Mouse (Mus musculus) intestine, embryonic 14.5 days (tissue): ENCODE data around the gene Uba3. TPM values are rescaled to one million over a fixed set of nuclear protein-coding genes. Genes with fewer than 3 reads are reported as not detected.

Experiments used
- ATAC-seq: fragments of 200-750 bp; cut with Nextera tagmentation; replicated peaks from 2 replicates; pipeline ENCODE4 v1.8.0; 2017; ENCODE audit warnings: low read depth, moderate number of reproducible peaks, moderate TSS enrichment, moderate library complexity; ENCODE audit not compliant: low FRiP score, low TSS enrichment
- DNase-seq: peaks from one replicate; pipeline ENCODE4 v3.0.0-alpha.2; 2018; ENCODE audit warnings: low spot score
- H3K27ac ChIP-seq: fragments of 300-500 bp; sonication (generic); 2 replicates; pipeline ENCODE4 v1.5.1; 2014; ENCODE audit warnings: low read depth, mild to moderate bottlenecking, control low read depth
- H3K27me3 ChIP-seq: fragments of 300-500 bp; sonication (generic); replicated peaks from 2 replicates; pipeline ENCODE4 v1.6.1; 2014; ENCODE audit warnings: low read length, control low read depth; ENCODE audit not compliant: control insufficient read depth, insufficient read depth
- H3K36me3 ChIP-seq: fragments of 300-500 bp; sonication (generic); 2 replicates; pipeline ENCODE4 v1.6.1; 2014; ENCODE audit warnings: low read length, control low read depth; ENCODE audit not compliant: control insufficient read depth, insufficient read depth
- H3K4me1 ChIP-seq: fragments of 300-500 bp; sonication (generic); replicated peaks from 2 replicates; pipeline ENCODE4 v1.6.1; 2014; ENCODE audit warnings: low read length, control low read depth, mixed read lengths; ENCODE audit not compliant: control insufficient read depth, insufficient read depth
- H3K4me2 ChIP-seq: fragments of 300-500 bp; sonication (generic); 2 replicates; pipeline ENCODE4 v1.6.1; 2014; ENCODE audit warnings: low read length
- H3K4me3 ChIP-seq: fragments of 300-500 bp; sonication (generic); 2 replicates; pipeline ENCODE4 v1.5.1; 2014; ENCODE audit warnings: low read depth, low read length, control low read depth, mixed read lengths
- H3K9ac ChIP-seq: fragments of 300-500 bp; sonication (generic); 2 replicates; pipeline ENCODE4 v1.6.1; 2014; ENCODE audit warnings: mild to moderate bottlenecking, low read length
- H3K9me3 ChIP-seq: fragments of 300-500 bp; sonication (generic); 2 replicates; pipeline ENCODE4 v1.6.1; 2016; ENCODE audit warnings: low read length, control low read depth; ENCODE audit not compliant: control insufficient read depth
- WGBS: fragments of 180-500 bp; shearing (Covaris S2); extraction: QIAGEN DNeasy Blood & Tissue Kit; methylation state at CpG from one replicate; pipeline ENCODE4 v1.1.7; 2014; 5-methylcytosine and 5-hydroxymethylcytosine counted together
- polyA plus RNA-seq: library from polyadenylated mRNA; unstranded; fragments of >200 nt; fragmentation: Nextera tagmentation; extraction: Ambion mirVana; gene quantifications from 2 replicates; pipeline ENCODE4 v1.2.1, GENCODE M21; 2014

Gene Uba3
- polyA plus RNA-seq, 1 experiment from 2014 or later, result 64.8 TPM

- Histone ChIP-seq H3K27ac (no peak overlapping the region), H3K4me2 (no peak overlapping the region), H3K4me3 (no peak overlapping the region), H3K36me3 (no peaks in the 10 kb centered on the region), H3K9me3 (no peaks in the 10 kb centered on the region), H3K9ac (no peak overlapping the region), H3K4me1 (peaks cover 16% of the 10 kb centered on the region), H3K27me3 (no peaks in the 10 kb centered on the region)
- 76% methylated on average over 4 of the region's 4 CpGs for WGBS
- ATAC-seq (no peak), DNase-seq (no peak)
Observed at GRCm38 (mm10) chr6:97207085-97207484, 1.6 kb upstream of the Uba3 start.

- H3K27ac ChIP-seq, result peak overlapping the region; percentile 86
- H3K4me1 ChIP-seq, result peaks cover 9% of the 10 kb centered on the region; the same call in 1 of the 2 replicates
- peak overlapping the region; percentile 96 for H3K9ac ChIP-seq
- under 1% methylated on average over 15 of the region's 16 CpGs for WGBS
- peaks cover 14% of the 10 kb centered on the region for H3K36me3 ChIP-seq
- ATAC-seq (peak; percentile 68), DNase-seq (peak; percentile 75)
- peak overlapping the region; percentile 60 for H3K4me2 ChIP-seq
- H3K9me3 ChIP-seq, result no peaks in the 10 kb centered on the region
- H3K27me3 ChIP-seq, result no peaks in the 10 kb centered on the region
- peak overlapping the region; percentile 98 for H3K4me3 ChIP-seq
Observed at GRCm38 (mm10) chr6:97204952-97205351, 495 bp downstream of the Uba3 start.

GRCm38 (mm10) chr6:97204252-97204869 is 1.1 kb downstream of the Uba3 start:
- Histone ChIP-seq H3K27ac (no peak overlapping the region), H3K27me3 (no peaks in the 10 kb centered on the region), H3K4me1 (peaks cover 8% of the 10 kb centered on the region; the same call in 1 of the 2 replicates), H3K9me3 (no peaks in the 10 kb centered on the region), H3K4me2 (peak overlapping the region; percentile 60), H3K4me3 (peak overlapping the region; percentile 98), H3K36me3 (peaks cover 14% of the 10 kb centered on the region), H3K9ac (peak overlapping the region; percentile 96)
- WGBS, result 9% methylated on average over 9 of the region's 9 CpGs
- DNase-seq, result no peak
- no peak for ATAC-seq

GRCm38 (mm10) chr6:97202477-97202876 is 3.0 kb downstream of the Uba3 start:
- DNase-seq, result no peak
- no peak overlapping the region for H3K4me2 ChIP-seq
- H3K36me3 ChIP-seq, result peaks cover 28% of the 10 kb centered on the region
- ATAC-seq, result no peak
- no peak overlapping the region for H3K4me3 ChIP-seq
- H3K27ac ChIP-seq, result no peak overlapping the region
- peaks cover 5% of the 10 kb centered on the region; the same call in 1 of the 2 replicates for H3K4me1 ChIP-seq
- WGBS, result 74% methylated on average over 3 of the region's 3 CpGs
- no peak overlapping the region for H3K9ac ChIP-seq
- no peaks in the 10 kb centered on the region for H3K27me3 ChIP-seq
- no peaks in the 10 kb centered on the region for H3K9me3 ChIP-seq

DNA sequence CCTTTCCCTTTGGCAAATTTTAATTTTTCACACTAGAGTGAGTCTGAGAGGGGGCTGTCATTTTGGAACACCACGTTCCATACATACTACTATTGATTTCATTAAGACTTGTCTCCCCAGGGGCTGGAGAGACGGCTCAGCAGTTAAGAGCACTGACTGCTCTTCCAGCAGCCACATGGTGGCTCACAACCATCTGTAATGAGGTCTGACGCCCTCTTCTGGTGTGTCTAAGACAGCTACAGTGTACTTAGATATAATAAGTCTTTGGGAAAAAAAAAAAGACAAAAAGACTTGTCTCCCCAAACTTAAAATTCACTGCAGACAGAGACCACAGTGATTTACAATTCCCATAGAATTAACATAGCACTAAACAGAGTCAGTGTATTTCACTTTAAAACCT is 5.0 kb downstream of the Uba3 start:
- no peak overlapping the region for H3K4me3 ChIP-seq
- no peaks in the 10 kb centered on the region for H3K27me3 ChIP-seq
- H3K4me2 ChIP-seq, result no peak overlapping the region
- no peak overlapping the region for H3K9ac ChIP-seq
- 69% methylated on average over 3 of the region's 3 CpGs for WGBS
- no peak for ATAC-seq
- DNase-seq, result no peak
- no peaks in the 10 kb centered on the region for H3K9me3 ChIP-seq
- H3K4me1 ChIP-seq, result peaks cover 5% of the 10 kb centered on the region; the same call in 1 of the 2 replicates
- H3K27ac ChIP-seq, result no peak overlapping the region
- H3K36me3 ChIP-seq, result peaks cover 48% of the 10 kb centered on the region

DNA sequence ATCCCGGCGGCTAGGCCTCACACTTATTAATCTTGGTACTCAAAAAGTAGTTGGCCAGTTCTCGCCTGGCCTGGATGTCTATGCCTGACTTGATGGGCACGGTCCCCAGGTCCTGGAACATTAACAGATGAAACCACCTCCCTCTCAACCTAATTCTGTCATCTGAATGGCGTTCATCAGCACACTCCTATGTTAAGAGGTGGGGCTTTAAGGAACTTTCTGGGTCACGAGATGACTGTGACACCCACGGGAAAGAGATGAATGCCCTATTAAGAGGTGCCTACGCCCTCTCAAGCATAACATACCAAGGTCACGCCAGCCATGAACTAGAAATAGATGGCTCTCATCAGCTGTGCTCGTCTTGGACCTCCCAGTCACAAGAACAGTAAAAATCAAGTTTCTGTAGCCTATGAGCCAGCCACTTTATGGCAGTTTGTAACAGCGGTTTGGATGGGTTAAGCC is 26.0 kb downstream of the Uba3 start:
- no peak for DNase-seq
- H3K9ac ChIP-seq, result peak overlapping the region; percentile 93
- H3K9me3 ChIP-seq, result no peaks in the 10 kb centered on the region
- H3K27me3 ChIP-seq, result no peaks in the 10 kb centered on the region
- peak overlapping the region; percentile 87 for H3K4me2 ChIP-seq
- H3K4me1 ChIP-seq, result peaks cover 16% of the 10 kb centered on the region
- peak overlapping the region; percentile 91 for H3K4me3 ChIP-seq
- H3K27ac ChIP-seq, result peak overlapping the region; percentile 91
- WGBS, result 7% methylated on average over 11 of the region's 11 CpGs
- H3K36me3 ChIP-seq, result peaks cover 23% of the 10 kb centered on the region
- ATAC-seq, result peak; percentile 70; the same call in 1 of the 2 replicates

GRCm38 (mm10) chr6:97178491-97179366 is 26.7 kb downstream of the Uba3 start, which contains the start of gene Tmf1:
Gene Tmf1 (minus strand): TSS chr6:97179122.
- peaks cover 20% of the 10 kb centered on the region for H3K36me3 ChIP-seq
- peak within 1 kb of the TSS; percentile 91 for H3K4me3 ChIP-seq
- ATAC-seq (peak; percentile 97), DNase-seq (peak; percentile 94)
- no peaks in the 10 kb centered on the region for H3K27me3 ChIP-seq
- H3K9ac ChIP-seq, result peak within 1 kb of the TSS; percentile 93
- H3K9me3 ChIP-seq, result no peaks in the 10 kb centered on the region
- WGBS, result under 1% methylated on average over 68 of the region's 80 CpGs
- peak within 1 kb of the TSS; percentile 91 for H3K27ac ChIP-seq
- peaks cover 16% of the 10 kb centered on the region for H3K4me1 ChIP-seq
- H3K4me2 ChIP-seq, result peak within 1 kb of the TSS; percentile 87

- no peak overlapping the region for H3K4me2 ChIP-seq
- H3K4me3 ChIP-seq, result no peak overlapping the region
- H3K9ac ChIP-seq, result no peak overlapping the region
- no peak overlapping the region for H3K27ac ChIP-seq
- peaks cover 42% of the 10 kb centered on the region for H3K36me3 ChIP-seq
- H3K27me3 ChIP-seq, result no peaks in the 10 kb centered on the region
- peaks cover 16% of the 10 kb centered on the region for H3K4me1 ChIP-seq
- WGBS, result 79% methylated on average over 11 of the region's 11 CpGs
- no peak for DNase-seq
- no peak for ATAC-seq
- H3K9me3 ChIP-seq, result no peaks in the 10 kb centered on the region
Observed at GRCm38 (mm10) chr6:97175716-97176115, 29.7 kb downstream of the Uba3 start.
